Mouse (Mus musculus) kidney, adult 8-10 months (tissue): ENCODE measurements around the gene Mbnl2.

Experiments used
- DNase-seq, 2 experiments: peaks; one replicate each; pipeline ENCODE4 v3.0.0; 2022

Gene Mbnl2

DNA sequence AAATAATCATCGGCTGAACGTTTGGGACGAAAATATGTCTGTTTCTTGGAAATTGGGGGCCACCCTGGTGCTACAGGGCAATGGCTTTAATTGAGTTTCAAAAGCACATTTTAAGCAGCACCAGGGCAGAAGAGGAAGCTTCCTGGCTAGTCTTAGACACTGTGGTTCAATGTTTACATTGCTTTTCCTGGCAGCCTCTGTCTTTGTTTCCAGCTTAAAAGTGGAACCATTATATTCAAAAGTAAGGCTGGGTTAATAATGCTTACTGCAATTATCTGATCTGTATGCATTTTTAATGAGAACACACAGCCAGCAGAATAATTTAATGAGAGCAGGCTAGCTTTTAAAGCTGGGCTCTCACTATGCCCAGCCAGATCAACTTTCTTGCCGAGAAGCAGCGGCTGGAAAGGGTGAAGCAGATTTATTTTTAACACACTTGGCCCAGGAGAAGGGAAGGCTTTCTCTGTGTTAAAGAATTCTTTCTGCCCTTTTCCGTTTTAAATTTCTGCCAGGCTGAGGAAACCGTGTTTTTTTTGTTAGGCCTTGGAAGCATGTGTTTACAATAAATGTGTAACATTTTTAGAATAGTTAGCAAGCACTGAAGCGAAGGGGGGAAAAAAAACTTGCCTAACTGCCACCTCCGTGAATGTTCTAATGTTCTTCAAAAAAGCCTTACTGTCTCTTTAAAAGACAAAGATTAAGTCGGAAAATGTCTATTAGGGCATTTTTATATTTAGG lies 1.0 kb downstream of the Mbnl2 start:
- no peak for DNase-seq

DNA sequence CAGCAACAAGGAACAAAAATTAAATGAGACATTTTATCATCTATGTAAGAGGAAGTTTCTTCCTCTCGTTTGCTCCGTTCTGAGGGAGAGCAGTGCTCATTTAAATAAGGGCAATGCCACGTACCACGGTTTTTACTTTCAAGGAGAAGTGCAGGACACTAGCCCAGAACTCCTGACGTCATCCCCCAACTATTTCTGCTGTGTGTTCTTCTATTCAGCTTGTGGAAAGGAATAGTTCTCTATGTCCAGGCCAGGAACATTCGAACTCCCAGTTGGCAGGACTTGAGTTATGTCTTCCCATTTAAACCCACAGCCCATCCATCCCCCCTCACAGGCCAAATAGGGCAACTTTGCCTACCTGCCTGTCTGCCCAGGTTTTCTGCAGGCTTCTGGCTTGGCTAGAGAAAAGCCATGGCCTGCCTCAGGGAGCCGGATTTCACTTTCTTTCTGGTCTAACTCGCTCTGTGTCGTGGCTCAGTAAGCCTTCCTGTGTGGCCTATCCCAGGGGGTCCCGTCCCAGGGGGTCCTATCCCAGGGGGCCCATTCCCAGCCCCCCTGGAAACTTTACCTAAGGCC lies 1.7 kb downstream of the Mbnl2 start:
- peak; percentile 71 to 77 for DNase-seq

DNA sequence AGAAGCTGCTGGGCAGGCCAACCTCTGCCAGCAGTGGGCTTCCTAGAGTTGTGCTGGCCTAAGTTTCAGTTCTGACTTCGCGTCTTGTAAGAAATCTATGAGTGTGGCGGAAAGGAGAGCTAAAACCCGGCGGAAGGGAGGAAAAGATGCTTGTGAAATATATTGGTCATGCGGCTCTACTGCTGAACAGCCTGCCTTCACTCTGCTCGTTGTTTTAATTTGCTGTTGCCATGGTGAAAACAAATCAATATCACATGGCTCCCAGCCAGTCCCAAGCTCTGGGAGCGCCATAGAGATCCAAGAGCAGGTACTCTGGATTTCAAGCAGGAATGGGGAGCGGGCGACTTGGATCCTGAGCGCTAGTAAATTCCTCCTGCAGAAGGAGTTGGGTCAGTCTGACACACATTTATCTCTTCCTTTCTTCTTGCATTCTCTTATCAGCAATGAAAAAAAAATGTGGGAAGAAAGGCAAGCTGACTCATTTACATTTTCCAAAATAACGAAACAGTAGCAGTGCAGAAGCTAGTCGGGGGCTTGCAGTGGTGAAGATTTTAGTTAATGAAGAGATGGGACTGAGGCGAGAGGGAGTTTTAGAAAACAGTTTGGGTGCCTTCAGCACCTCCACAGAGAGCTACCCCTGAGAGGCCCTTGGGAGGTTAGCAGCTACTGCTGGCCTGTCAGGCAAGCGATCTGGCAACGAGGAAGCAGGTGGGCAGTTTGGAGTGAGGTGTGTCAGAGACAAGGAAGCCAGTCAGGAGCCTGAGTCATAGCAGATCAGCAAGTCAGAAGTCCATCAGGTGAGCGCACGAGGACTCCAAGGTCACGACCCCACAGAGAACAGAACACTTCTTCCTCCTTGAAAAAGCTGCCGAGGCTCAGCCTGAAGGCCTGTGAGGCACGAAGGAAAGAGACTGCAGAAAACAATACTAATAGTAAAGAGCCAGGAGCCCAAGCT lies 3.1 kb downstream of the Mbnl2 start:
- peak in 1 of 2 experiments; percentile 36 for DNase-seq

DNA sequence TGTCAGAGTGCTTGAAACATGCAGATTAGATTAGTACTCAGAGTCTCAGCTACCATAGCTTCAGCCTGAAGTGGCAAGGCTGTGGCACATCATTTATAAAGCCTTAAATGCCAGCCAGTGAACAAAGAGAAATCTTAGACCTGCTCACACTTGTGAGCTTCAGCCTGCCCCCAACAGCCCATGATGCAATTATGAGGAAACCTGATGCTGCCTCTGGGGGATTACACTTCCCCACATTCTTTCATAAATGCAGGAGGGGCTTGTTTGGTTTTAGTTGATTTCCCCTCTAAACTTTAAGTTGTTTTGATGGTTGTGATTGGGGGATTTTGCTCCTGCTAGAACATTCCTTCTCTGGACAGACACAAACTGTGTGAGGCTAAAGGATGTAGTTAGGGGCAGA lies 4.7 kb downstream of the Mbnl2 start:
- DNase-seq: no peak

DNA sequence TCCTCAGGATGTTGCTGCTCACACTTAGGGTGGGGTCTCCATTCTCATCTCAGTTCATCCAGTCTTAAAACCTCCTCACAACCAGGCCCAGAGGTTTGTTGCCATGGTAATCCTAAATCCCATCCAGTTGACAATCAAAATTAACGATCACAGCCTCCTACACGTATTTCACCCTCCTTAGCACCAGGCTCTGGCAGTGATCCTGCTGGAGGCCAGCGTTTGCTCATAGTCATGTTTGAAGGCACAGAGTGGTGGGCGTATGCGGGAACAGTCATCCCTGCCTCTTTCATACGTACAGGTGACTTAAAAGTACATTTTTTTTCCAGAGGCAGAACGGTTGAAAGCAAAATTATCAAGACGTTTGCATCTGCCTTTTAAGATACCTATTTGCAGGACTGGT lies 8.3 kb downstream of the Mbnl2 start:
- no peak for DNase-seq

DNA sequence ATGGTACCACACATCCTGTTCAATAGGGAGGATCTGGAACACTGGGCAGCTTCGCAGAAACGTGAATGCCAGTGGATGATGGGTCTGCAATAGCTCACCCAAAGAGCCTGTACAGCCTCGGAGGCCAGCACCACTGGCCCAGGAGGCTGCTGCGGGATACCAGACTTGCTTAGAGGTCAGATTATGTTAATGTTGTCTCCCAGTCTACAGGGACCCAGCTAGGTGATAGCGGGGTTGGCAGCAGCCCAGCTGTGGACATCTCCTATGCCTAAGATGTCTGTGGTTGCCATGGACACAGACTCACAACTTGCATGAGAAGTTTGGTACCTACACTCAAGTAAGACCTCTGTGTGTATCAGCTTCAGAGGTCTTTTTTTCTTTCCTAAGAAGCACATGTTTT lies 9.0 kb downstream of the Mbnl2 start:
- DNase-seq: no peak

DNA sequence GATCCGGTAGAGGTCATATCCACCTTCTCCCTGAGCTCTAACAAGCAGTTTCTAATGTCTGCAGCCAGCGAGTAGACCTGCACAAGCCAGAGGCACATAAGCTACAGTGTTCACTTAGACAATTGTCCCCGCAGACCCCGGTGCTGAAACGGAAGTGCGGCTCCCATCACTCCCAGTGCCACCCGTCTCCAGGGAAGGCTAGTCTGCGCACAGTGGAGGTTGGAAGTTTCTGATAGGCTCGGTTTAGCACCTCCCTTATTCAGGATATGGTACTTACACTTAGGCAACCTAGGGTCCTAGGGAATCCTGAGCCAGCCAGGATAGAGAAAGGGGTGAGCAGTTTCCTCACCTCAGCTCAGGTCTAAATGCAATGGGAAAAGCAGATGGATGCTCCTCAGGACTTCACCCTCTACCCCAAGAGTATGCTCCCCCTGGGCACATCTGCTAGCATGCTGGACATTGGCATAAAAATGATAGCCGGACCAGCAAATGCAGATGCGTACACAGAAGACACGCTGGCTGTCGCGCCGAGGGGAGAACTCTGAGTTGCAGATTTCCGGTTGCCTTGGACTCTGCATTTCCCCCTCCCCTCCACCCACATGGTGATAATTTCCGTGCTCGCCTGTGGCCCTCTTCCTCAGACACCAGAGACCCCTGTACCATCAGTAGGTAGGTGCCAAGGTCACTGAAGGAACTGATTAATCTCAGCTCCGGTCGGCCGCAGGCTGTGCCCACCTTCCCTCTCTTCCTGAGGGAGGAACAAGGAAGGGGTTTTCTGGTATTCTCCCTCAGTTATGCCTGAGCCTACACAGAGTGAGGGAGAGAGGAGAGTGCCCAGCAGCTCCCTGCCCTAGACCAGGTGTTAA lies 11.9 kb downstream of the Mbnl2 start:
- DNase-seq: no peak

DNA sequence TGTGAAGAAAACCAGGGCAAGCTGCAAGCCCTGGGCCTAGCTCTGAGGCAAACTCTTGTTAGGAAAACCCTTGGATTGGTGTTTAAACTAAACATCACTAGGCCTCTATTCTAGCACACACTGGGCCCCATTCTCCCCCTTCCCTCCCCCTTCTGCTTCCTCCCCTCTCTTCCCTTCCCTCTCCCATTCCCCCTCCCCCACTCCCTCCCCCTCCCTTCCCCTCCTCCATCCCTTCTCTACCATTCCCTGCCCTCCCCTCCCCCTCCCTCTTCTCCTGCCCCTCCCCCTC lies 12.5 kb downstream of the Mbnl2 start:
- DNase-seq: no peak

DNA sequence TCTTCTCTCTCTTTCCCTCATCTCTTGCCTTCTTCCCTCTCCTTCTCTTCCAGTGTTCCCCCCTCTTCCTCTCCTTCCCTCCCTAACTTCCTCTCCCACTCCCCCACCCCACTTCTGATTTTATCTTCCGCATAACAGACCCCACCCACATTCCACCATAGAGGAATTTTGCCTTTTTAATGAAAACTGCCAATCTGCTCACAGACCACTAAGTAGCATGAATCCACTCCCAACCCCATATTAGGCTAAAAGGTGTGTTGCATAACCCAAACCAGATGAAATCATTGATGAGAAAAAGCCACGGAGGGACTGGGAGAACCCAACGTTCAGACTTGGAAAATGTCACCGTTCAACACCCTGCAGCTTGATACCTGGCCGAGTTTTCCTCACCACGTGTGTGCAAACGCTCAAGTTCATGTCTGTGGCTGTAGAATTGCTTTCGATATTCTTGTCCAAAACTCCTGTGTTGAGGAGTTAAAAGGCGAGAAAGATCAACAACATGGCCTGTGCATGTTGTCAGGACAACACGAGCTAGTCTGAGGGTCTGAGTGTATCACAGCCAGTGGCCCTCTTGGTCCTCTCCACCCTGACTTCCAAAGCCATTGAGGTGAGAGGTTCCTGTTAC lies 13.0 kb downstream of the Mbnl2 start:
- no peak for DNase-seq

DNA sequence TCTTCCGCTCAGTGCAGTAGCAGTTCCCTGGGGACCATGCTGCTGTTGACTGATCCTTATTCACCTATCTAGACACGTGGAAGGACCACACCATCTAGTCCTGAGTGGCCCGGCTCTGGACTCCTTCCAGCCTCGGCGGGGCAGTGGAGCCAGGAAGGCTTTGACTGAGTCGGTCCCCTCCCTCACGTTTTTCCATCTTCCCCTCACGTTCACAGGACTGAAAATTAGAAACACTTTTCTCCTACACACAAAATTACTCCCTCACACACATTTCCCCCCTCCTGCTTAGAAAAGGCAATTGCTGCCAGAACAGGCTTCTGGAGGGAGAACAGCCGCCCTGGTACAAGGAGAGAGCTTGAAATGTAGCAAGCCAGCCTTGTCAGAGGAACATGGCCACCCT lies 13.6 kb downstream of the Mbnl2 start:
- DNase-seq: peak; percentile 42 to 47

DNA sequence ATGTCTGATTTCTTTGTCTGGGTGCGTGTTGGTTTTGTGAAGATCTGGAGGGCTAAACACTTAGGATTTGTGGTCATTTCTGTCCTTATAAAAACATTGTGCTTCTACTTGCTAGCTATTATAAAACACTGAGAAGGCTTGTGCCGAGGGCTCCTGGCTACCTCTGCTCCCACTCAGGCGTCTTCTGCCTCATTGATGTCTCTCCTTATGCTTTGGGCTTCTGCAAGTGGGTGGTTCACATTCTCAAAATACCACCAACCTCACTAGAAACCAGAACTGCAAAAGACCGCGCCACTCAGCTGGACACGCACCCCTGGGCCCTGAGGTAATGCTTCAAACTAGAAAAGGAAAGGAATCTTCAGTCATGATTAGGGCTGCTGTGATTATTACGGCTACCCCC lies 14.1 kb downstream of the Mbnl2 start:
- no peak for DNase-seq

DNA sequence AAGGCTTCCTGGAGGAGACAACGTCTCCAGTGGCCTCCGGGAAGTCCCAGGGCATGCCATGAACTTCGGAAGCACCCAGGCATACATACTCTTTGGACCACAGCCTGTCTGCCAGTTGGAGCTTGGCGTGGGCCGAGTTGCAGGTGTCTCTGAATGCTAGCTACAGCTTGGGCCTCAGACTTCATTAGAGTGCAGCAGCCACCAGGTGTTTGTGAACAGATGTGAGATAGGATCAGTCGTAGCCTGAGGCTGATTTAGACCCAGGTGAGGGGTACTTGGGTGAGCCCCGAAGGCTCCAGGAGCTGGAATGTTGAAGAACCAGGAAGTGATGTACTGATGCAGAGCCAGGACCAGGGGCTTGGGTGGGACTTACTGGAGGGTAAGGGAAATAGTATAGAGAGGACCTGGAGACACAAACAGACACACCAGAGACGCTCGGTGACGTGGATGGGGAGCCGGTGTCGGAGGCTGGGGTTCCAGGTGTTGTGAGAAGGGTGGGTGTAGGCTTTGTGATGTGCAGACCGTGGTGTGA lies 15.8 kb downstream of the Mbnl2 start:
- no peak for DNase-seq

DNA sequence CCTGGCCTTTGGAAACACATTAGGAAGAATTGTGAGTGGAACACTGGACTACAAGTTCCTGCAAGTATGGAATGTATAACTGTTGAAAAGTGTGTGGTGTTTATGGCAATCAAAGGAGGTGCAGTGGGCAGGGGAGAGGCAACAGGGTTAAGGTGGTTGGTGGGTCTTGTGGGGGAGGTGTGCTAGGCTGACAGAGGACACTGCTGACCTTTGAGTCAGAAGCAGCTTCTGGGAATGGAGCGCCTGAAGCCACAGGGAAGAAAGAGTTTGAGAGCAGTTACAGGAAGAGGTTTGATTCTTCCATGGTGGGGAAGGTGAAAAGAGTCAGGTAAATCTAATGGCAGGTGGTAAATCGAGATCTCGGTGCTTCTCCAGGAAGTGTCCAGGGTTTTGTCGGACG lies 16.7 kb downstream of the Mbnl2 start:
- DNase-seq: no peak

DNA sequence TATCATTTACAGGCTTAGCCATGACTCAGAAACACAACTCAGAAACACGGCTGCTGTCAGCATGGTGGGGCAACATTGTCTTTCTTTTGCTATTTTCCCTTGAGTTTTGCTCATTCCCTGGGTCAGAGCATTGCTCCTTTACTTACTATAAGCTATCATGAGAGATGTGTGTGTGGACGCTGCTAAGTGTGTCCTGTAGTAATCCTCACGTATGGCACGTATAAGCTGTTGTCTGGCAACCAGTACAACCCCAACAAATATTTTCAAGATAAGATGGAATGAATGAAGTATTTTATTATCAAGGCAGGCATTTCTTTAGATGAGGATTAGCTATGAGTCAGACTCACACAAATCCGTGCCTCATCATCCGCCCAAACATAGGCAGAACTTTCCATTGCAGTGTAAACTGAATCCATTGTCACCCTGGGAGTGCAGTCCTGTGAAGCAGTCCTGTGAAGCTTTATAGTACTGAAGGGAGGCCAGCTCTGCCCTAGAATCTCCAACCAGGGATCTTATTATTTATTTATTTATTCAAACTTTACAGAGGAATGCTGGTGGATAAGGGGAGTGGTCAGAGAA lies 17.2 kb downstream of the Mbnl2 start:
- DNase-seq: no peak

DNA sequence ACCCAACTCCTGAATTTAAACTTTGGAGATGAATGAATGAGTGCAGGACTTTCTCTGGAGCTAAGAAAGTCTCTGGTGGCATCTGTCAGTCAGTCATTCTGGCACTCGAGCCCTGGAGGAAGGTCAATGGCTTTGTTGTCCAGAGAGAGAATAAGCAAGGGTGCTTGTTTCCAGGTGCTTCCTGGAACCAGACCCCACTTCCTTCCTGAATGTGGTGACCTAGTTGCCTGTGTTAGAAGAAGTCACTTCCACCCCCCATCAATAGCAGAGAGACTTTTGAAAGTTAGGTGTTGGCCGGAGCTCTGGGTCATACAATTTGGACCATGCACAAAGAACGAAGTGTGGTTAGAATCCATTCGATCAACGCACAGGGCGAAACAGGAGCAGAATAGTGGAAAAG lies 19.0 kb downstream of the Mbnl2 start:
- DNase-seq: no peak

DNA sequence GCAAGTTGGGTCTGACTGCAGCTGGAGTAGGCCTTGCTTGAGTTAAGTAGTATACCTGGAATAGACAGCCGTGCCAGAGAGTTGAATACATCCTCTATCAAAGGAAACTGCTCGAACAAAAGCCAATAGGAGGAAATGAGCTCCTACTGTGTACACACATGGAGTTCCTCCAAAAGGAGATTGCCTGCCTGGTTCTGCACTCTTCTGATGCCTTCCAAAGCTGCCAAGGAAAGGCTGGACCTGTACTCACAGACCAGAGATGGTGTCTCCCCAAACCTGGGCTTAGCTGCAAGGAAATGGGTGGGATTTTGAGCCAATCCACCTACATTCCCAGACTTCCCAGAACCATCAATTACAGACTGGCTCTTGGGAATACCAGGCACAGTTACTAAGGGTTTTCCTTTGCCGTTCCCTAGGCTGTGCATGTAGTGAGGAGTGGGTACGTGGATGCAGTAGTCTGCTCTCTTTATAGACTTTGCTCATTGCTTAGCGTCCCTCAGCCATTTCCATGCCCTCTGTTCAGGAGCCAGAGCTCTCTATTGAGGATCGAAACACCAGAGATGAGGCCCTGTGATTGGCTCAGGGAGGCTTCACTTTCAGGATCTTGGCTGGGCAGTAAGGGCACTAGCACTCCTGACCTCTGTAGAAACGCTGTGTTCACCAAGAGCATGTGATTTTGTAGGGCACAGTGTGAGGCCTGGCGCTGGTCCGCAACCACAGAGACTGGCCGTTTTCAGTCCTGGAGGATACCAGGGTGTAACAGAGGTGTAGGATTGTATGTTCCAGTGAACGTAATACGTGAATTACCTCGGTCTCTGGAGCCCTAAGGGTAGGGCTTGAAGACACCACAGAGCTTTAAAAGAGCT lies 20.1 kb downstream of the Mbnl2 start:
- peak in 1 of 2 experiments; percentile 38 for DNase-seq

DNA sequence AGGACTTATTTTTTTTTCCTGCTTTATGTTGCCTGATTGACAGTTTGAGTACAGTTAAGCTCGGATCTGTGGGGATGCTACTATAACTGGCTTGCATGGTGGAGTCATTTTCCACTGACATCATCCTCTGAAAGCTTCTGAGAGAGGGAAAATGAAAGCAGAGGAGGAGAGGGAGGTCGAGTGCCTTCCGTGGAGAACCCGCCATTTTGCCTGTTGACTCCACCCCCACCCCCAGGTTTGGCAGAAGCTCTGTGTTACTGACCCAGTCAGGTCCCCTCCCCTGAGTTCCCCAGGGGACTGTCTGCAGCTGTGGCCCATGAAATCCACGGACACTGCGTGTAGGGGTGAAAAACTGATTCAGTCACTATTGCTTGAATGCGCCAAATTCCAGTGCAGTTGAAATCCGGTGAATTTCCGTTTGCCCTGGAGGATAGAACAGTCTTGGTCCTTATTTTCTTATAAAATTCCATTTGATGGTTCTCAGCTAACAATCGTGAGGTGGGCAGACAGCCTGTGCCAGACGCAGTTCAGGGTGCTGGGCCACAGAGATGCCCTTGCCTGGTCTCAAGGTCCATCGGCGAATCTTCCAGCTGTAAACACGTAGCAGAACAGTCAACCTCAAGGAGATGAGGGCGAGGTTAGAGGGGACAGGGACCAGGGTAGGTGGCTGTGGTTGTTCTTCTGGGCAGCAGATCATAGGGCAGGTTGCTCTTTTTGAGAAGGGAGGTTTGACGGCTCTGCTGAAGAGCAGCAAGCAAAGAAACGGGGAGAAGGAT lies 20.9 kb downstream of the Mbnl2 start:
- peak in 1 of 2 experiments; percentile 38 for DNase-seq

DNA sequence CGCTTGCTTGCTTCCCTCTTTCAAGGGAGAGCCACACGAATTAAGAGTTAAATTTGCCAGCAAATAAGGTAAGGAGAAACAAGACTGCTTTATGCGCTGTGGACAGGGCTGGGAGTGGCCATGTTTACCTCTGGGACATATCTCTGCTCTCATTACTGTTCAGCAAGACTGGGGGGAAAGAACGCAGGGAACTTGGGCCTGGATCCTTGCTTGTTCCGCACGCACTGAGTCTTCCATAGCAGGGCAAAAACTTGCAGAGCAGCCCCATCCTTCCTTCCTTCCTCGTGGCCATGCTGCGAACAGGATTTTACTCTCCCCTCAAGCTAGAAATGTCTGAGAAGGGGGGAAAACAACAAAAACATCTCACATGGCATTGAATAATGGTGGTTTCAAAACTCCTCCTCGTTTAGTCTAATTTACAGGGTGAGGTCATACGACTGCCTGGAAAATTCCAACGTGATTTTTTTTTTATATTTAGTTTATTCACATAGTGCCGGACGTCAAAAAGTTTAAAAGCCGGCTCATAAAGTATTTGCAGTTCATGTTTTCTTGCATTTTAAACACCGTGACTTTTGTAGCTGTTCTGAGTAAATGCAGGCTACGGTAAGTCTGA lies 21.8 kb downstream of the Mbnl2 start:
- peak in 1 of 2 experiments; percentile 17 for DNase-seq

DNA sequence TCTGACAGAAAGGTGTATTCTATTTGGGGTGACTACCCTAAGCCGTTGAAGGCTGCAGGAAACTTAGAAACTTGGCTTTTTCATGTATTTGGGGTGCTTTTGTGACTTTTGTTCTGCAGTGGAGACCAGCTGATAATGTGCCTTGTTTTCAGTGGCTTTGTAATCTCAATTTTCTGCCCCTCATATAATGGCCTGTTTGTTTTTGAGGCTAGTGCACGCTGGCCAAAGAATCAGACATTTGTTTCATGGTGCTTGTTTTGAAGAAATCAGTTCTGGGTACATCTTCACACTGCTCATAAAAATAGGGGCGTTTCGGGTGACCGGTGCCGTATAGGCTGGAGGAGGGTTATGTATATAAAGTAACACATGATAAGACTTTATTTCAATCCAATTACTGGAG lies 22.4 kb downstream of the Mbnl2 start:
- DNase-seq: no peak

DNA sequence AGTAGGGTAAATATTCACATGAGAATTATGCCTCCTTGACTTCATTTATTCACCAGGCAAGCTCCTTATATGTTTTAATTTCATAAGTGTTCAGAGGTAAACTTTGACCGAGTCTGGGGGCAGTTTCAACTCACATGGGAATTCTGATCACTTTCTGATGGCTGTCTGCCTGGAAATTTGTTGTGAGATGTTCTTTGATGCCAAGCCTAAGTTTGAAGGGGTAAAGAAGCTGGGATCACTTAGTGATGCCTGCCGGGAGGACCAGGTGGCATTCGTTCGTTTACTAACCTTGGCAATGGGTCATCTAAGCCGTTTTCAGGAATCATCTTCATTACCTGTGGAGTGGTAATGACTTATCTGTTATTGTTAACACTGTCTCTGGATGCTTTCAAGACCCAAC lies 23.0 kb downstream of the Mbnl2 start:
- DNase-seq: no peak
